7 mouse cellular contexts compared by ENCODE assay signal in genomic region chr8:79638707-79639549, GRCm38 (mm10). TPM values are rescaled to one million over a fixed set of nuclear protein-coding genes. Genes with fewer than 3 reads are reported as not detected.
DNase-seq lines count a peak whose midpoint lies in the region; ATAC-seq lines count a peak whose summit lies in the region.

No protein-coding gene starts in this region.

- peak overlapping the region; percentile 70 for H3K4me2 ChIP-seq in embryonic facial prominence, embryonic 12.5 days (replicated peaks)
- H3K4me2 ChIP-seq in limb, embryonic 11.5 days (ENCODE audit: low read depth, severe bottlenecking) = peak overlapping the region; percentile 63
- peak overlapping the region; percentile 81 for H3K4me2 ChIP-seq in midbrain, embryonic 14.5 days (ENCODE audit: low read length)

- peaks cover 21% of the 10 kb centered on the region for H3K4me1 ChIP-seq in embryonic facial prominence, embryonic 12.5 days
- H3K4me1 ChIP-seq in limb, embryonic 11.5 days (ENCODE audit: control insufficient read depth, insufficient read depth, low read length) = peaks cover 12% of the 10 kb centered on the region; the same call in 1 of the 2 replicates
- peaks cover 30% of the 10 kb centered on the region for H3K4me1 ChIP-seq in midbrain, embryonic 14.5 days (ENCODE audit: control insufficient read depth, insufficient read depth, low read length)

- peak; percentile 95 for DNase-seq in adrenal gland, postnatal 25 days
- DNase-seq in heart, adult 11 months = peak; percentile 100
- DNase-seq in kidney, adult 18-20 months = peak; percentile 98
- DNase-seq in limb, embryonic 11.5 days (ENCODE audit: low spot score) = peak; percentile 99
- DNase-seq in midbrain, embryonic 14.5 days = peak; percentile 99
- peak; percentile 95 to 98 for DNase-seq in spleen, adult 18-20 months

- H3K27ac ChIP-seq in embryonic facial prominence, embryonic 12.5 days = peak overlapping the region; percentile 95
- H3K27ac ChIP-seq in limb, embryonic 11.5 days (replicated peaks; ENCODE audit: low read depth, low read length) = peak overlapping the region; percentile 93
- peak overlapping the region; percentile 97 for H3K27ac ChIP-seq in midbrain, embryonic 14.5 days (replicated peaks; ENCODE audit: low read depth, low read length)

- peaks cover under 1% of the 10 kb centered on the region; the same call in 1 of the 2 replicates for H3K36me3 ChIP-seq in embryonic facial prominence, embryonic 12.5 days
- 0 out of 2 replicates have a peak, but pooled peaks cover 2% of the 10 kb centered on the region for H3K36me3 ChIP-seq in limb, embryonic 11.5 days (ENCODE audit: control insufficient read depth, insufficient read depth, low read length)
- H3K36me3 ChIP-seq in midbrain, embryonic 14.5 days (ENCODE audit: control insufficient read depth, insufficient read depth, low read length) = 0 out of 2 replicates have a peak, but pooled peaks cover 3% of the 10 kb centered on the region

- WGBS in embryonic facial prominence, embryonic 12.5 days = under 1% methylated on average over 73 of the region's 77 CpGs
- WGBS in limb, embryonic 11.5 days = under 1% methylated on average over 77 of the region's 77 CpGs
- under 1% methylated on average over 76 of the region's 77 CpGs for WGBS in midbrain, embryonic 14.5 days

- H3K9me3 ChIP-seq in embryonic facial prominence, embryonic 12.5 days = no peaks in the 10 kb centered on the region
- H3K9me3 ChIP-seq in limb, embryonic 11.5 days (ENCODE audit: control insufficient read depth, low read length) = no peaks in the 10 kb centered on the region
- H3K9me3 ChIP-seq in midbrain, embryonic 14.5 days (ENCODE audit: control insufficient read depth, low read length) = no peaks in the 10 kb centered on the region

- peak; percentile 100 for ATAC-seq in embryonic facial prominence, embryonic 12.5 days (ENCODE audit: insufficient number of reproducible peaks, insufficient read depth, low FRiP score, low TSS enrichment)
- peak; percentile 99 for ATAC-seq in limb, embryonic 11.5 days (ENCODE audit: insufficient number of reproducible peaks, low FRiP score, low TSS enrichment, low read depth)
- ATAC-seq in midbrain, embryonic 14.5 days (ENCODE audit: low FRiP score, low TSS enrichment) = peak; percentile 98

- peak overlapping the region; percentile 90 for H3K9ac ChIP-seq in embryonic facial prominence, embryonic 12.5 days
- H3K9ac ChIP-seq in limb, embryonic 11.5 days (ENCODE audit: low read length) = peak overlapping the region; percentile 87
- H3K9ac ChIP-seq in midbrain, embryonic 14.5 days (replicated peaks; ENCODE audit: low read length) = peak overlapping the region; percentile 82

- H3K27me3 ChIP-seq in embryonic facial prominence, embryonic 12.5 days = no peaks in the 10 kb centered on the region
- H3K27me3 ChIP-seq in limb, embryonic 11.5 days (ENCODE audit: control insufficient read depth, insufficient read depth, low read length) = no peaks in the 10 kb centered on the region
- H3K27me3 ChIP-seq in midbrain, embryonic 14.5 days (ENCODE audit: control insufficient read depth, insufficient read depth, low read length) = no peaks in the 10 kb centered on the region

- peak overlapping the region; percentile 81 for H3K4me3 ChIP-seq in embryonic facial prominence, embryonic 12.5 days
- peak overlapping the region; percentile 94 for H3K4me3 ChIP-seq in limb, embryonic 11.5 days (ENCODE audit: low read depth, low read length)
- H3K4me3 ChIP-seq in midbrain, embryonic 14.5 days (replicated peaks; ENCODE audit: low read depth, low read length) = peak overlapping the region; percentile 90

RNA-seq across cellular contexts. Expression of gene Otud4, which starts 0.5 kb away (rescaled TPM):
- 51.5 and 60.6 TPM in 2 replicates for total RNA-seq in adrenal gland, postnatal 25 days (2021)
- 16.2 and 16.9 TPM in 2 replicates for polyA plus RNA-seq in embryonic facial prominence, embryonic 12.5 days (2016; fragmentation: Nextera tagmentation; extraction: Ambion mirVana)
- 20.6 and 23.2 TPM in 2 replicates for polyA plus RNA-seq in limb, embryonic 11.5 days (2014; fragmentation: Nextera tagmentation; extraction: Ambion mirVana)
- polyA plus RNA-seq in midbrain, embryonic 14.5 days (2014; fragmentation: Nextera tagmentation; extraction: Ambion mirVana) = 15.4 and 18.2 TPM in 2 replicates

Comparison
In these comparisons a context has a peak if more than half of its experiments do, and no peak if none do; other contexts are left out.
1. Peak in every context shown above with its lines: DNase-seq, ATAC-seq, H3K4me3 ChIP-seq and H3K27ac ChIP-seq.